Mouse (Mus musculus) frontal cortex, postnatal 10 days (tissue): ENCODE measurements at regions not wholly inside any gene's neighbourhood (a gene's known extent, or its start where the extent isn't known, plus 50 kb on each side); places are given as distances from the start of the nearest gene placed in this dataset.

Experiments used
- DNase-seq, 2 experiments: peaks; one replicate each; pipeline ENCODE4 v3.0.0; 2022; ENCODE audit warnings: low spot score in 2 of 2, mixed read lengths in 1 of 2

GRCm38 (mm10) chr5:46092549-46092948 is 235.1 kb upstream of the Lcorl start:
- DNase-seq, result no peak

- no peak for DNase-seq
Observed at GRCm38 (mm10) chr5:46086885-46087284, 229.5 kb upstream of the Lcorl start.

DNA sequence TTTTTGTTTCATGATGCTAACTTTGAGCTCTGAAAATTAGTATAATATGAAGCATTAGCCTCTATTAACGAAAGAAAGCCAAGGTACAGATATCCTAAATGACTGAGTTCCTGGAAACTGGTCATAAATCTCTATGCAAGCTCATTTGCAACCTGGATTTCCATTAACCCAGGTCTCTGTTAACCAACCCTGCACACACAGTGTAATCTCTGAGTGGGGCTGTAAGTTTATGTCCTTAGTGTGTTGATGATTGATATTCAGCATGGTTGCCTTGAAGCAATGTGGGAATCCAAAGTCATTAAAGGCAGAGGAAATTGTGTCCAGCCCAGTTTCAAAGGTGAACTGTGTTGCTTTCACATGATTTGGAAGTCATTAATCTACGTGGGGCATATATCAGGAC is 225.9 kb upstream of the Lcorl start:
- DNase-seq, result no peak

DNA sequence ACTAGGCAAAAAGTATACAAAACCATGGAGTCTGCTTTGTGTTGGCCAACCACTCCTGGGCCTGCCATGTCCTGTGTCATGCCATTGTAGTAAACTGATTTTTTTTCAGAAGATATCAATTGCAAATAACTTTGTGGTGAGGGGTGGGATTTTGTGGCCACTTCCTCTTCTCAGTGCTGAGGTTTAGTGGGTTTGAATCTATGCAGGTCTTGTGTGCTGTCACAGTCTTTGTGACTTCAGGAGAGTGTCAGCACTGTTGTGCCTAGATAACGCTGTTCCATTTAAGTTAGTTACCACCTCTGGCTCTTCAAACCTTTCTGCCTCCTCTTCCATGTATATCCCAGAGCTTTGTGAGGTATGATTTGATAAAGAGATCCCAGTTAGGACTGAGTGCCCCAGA is 216.3 kb upstream of the Lcorl start:
- no peak for DNase-seq

- no peak for DNase-seq
Observed at GRCm38 (mm10) chr5:46073136-46073535, 215.7 kb upstream of the Lcorl start.

GRCm38 (mm10) chr5:46059910-46060309 is 202.5 kb upstream of the Lcorl start:
- DNase-seq, result no peak

GRCm38 (mm10) chr5:46054850-46055249 is 197.4 kb upstream of the Lcorl start:
- no peak for DNase-seq

- DNase-seq, result no peak
Observed at GRCm38 (mm10) chr5:46042684-46043348, 185.4 kb upstream of the Lcorl start.

DNA sequence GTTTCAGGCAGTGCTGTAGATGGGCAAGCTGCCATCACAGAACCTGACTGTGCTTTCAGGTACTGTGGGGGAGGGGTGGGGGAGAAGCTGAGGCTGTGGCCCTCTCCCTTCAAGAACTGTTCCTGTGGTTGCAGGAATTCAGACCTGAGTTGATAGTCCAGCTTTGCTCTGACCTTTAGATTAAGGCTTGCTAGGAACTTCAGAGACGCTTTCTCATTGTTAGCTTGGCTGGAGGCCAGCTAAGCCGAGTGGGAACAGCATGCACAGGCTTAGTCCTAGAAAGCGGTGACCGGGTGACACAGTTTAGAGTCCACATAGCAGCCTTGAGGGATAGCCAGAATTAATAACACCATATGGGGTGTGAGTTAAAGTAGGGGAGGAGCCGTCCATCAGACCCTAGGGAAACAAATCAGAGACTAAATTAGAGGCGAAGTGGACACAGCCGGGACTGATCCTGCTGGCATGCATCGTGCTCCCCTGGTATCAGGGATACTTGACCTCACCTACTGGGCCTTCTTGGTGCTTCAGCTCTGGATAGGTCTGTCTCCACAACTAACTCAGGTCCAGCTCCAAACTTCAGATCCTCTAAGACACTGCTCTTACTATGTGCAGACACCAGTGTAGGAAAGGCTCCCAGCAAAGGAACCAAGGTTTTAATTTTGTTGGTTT is 175.7 kb upstream of the Lcorl start:
- DNase-seq, result no peak

DNA sequence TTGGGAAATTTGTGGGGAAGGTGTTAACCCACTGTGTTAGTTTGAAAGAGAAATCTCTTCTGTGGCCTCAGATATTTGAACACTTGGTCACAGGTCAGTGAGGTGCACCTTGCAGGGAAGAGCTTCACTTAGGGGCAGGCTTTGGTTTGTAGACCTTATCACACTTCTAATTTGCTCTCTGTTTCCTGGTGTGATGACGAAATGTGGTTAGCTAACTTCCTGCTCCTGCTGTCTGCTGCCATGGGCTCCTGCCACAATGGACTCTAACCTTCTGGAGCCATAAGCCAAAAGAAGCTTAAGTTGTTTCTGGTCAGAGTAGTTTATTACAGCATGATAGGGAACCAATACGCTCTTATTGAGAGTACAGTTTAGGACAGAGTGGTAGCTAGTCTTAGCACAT is 174.8 kb upstream of the Lcorl start:
- DNase-seq, result no peak

- DNase-seq, result no peak
Observed at GRCm38 (mm10) chr5:46024138-46024537, 166.7 kb upstream of the Lcorl start.

DNA sequence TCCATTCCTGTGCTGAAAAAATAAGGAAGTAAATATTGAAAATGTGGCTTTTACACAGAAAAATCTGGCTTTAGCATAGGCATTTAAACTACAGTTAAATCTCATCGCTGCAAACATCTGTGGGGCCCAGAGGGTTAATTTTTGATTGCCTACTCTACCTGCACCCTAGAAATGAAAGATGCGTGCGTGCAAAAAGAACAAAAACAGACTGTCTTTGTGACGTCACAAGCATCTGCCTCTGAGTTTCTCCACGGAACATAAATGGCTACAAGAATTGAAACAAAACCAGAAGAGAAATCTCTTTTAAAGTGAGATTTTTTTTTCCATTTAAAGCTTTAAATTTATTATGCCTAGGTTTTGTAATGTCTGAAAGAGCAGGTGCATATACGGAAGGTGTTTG is 166.0 kb upstream of the Lcorl start:
- no peak for DNase-seq

GRCm38 (mm10) chr5:46022047-46022422 is 164.6 kb upstream of the Lcorl start:
- DNase-seq, result no peak

DNA sequence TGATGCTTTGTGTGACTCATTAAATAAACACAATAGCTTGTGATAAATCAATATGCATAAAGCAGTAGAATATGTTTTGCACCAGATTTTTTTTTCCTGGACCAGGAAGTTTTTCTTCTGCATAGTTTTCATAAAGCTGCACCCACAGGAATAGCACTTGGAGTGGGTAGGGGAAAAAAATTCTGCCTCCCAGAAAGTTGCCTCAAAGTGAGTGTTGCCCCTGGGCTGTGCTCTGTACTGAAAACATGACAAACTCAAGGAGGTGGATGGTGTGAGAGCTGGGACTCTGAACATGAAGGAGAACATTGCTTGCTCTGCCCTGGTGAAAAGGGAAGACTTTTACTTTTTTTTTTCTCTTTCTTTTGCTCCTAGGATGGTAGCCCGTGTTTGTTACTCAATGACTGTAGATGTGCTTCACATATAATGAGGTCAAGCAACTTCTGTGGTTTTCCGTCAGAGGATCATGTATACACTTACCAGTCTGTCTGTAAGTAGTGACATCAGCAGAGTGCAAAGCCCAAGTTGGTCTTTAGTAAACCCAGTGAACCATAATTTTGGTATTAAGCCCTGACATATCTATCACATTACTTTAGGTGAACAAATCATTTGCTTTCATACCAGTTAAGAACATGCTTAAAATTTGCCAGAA is 164.1 kb upstream of the Lcorl start:
- no peak for DNase-seq

GRCm38 (mm10) chr5:46020175-46020574 is 162.8 kb upstream of the Lcorl start:
- no peak for DNase-seq

DNA sequence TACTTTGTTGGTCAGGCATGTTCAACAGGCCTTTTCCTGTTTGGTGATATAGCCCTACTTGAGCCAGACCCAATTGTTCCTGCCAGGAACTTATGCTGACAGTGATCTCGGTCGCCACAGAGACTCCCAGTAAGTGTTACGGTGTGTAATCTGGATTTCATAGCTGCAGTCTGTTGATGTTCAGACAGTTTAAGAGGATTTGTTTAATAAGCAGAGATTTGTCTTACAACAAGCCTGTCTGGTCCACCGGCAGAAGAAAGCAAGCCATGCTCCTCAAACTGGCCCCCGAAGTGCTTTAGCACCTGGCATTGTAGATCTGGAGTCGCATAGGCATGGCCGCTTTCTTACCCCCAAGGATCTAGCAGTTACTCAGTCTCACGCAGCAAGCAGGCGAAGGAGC is 150.0 kb upstream of the Lcorl start:
- DNase-seq, result no peak

DNA sequence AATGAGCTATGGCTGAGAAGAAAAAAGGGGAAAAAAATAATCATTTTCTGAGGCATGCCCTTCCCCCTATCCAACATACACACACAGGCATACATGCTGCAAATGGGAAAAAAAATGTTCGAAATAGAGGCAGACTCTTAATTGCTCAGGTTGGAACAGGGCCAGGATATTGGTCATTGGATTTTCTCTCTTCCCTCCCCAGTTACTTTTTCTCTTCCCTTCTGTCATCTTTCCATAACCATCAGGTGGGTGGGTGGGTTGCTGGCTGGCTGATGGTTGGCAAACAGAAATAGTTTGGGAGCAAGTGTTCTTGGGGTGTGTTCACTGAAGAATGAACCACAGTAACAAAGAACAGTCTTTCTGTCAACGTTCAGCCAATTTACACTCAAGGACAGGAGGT is 149.3 kb upstream of the Lcorl start:
- DNase-seq, result peak in 1 of 2 experiments; percentile 12

GRCm38 (mm10) chr5:46006228-46006627 is 148.8 kb upstream of the Lcorl start:
- no peak for DNase-seq

DNA sequence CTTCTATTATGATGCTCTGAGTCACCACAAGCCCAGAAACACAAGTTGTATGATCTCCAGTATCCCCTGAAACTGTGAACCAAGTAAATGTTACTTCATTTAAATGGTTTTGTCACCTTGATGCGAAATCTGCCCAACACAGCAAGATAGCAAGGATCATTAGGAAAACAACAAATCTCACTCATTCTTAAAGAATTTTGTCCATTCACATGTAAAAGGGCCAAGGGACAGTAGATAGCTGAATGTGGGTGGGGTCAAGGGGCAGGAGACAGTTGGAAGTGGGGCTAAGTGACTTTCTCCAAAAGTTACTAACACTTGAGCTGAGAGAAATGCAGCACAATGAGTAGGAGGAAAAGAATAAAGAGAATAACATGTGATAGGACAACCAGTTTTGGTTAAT is 148.2 kb upstream of the Lcorl start:
- no peak for DNase-seq

GRCm38 (mm10) chr5:46002011-46002410 is 144.6 kb upstream of the Lcorl start:
- DNase-seq, result no peak

- DNase-seq, result no peak
Observed at GRCm38 (mm10) chr5:45957766-45958165, 100.4 kb upstream of the Lcorl start.

- DNase-seq, result no peak
Observed at GRCm38 (mm10) chr5:45943970-45944369, 86.6 kb upstream of the Lcorl start.

DNA sequence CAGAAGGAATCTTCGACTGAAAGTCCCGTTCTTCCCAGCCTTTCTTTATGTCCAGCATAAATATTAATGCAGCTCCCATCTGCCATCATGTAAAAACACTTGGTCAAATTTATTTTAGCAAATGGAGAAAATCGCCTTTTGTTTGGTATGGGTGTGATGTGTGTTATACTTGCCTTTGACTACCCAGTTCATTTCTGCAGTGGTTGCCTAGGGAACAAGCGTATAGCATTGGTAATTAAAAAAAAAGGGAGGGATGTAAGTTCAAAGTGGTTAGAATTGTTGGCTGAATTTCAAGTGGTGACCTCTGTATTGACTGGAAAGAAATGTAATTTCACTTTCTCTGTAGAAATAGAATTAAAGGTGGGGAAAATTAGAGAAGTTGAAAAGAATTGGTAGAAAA is 75.6 kb upstream of the Lcorl start:
- no peak for DNase-seq
